Mouse (Mus musculus): ENCODE data around the gene Ndufa4l2. TPM values are rescaled to one million over a fixed set of nuclear protein-coding genes. Genes with fewer than 3 reads are reported as not detected.

Gene Ndufa4l2
- total and polyA plus RNA-seq, 3 experiments, result 21.8 to 26.6 TPM; not detected in 1

DNA sequence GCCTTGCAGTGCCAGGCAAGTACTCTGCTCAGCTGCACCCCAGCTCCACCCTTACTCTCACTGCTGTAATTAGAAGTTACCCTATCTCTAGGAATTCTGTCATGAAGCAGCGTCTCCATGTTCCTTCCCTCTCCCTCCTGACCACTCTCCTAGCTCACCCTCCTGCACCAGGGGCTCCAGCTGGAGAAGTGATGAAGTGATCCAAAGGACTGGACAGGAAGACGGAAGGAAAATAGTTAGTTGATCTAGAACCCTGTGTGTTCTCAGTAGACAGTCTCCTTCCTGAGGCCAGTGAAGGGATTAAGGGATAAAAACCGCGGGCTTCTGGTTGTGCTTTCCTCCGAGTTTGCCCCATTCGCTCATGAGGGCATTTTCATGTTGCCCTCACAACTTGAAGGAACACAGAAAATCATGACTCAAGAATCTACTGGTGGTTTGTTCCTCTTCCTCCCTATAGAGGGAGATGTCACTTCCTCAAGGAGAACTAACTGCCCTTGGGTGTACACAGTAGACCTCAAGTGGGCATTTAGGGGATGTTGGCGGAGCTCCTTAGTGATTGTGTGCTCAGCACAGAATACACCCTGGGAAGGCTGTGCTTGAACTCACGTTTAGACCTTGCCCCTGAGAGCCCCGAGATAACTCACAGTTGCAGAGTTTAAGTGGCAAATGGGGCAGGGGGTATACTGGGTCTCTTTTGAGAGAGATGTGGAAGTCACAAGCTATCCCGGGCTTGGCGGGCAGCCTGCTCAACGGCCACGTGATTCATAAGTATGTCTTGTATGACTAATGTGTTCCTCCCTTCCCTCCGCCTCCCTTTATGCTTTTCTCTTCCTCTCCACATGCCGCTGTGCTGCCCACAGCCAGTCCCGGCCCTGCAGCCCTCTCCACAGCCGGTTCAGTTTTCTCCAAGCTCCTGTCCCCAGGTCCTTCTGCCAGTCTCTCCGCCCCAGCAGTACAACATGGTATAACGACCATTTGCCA is 33.6 kb upstream of the Ndufa4l2 start:
- DNase-seq (ENCODE audit: low read depth, low spot score), result peak; percentile 16
- Histone ChIP-seq H3K9ac (ENCODE audit: control insufficient read depth, low read depth, low read length, poor library complexity, severe bottlenecking) (no peak overlapping the region), H3K36me3 (ENCODE audit: control insufficient read depth in 1 of 2, insufficient read depth in 2 of 2, low read length in 2 of 2) (peaks cover 0 to 5% of the 10 kb centered on the region in 2 experiments; a peak in 2 of 4 replicates), H3K79me2 (ENCODE audit: control insufficient read depth, insufficient read depth, low read length, poor library complexity) (no peaks in the 10 kb centered on the region), H3K9me3 (replicated peaks; ENCODE audit: insufficient read depth, low read length) (no peaks in the 10 kb centered on the region), H3K27me3 (ENCODE audit: control insufficient read depth in 1 of 2, insufficient read depth in 2 of 2, low read length in 2 of 2) (no peaks in the 10 kb centered on the region), H3K4me3 (ENCODE audit: control insufficient read depth in 1 of 2, insufficient read depth in 1 of 2, low read depth in 2 of 2, low read length in 2 of 2) (no peak overlapping the region), H3K4me1 (ENCODE audit: control insufficient read depth in 1 of 2, insufficient read depth in 2 of 2, low read length in 2 of 2) (no peaks in the 10 kb centered on the region), H3K27ac (ENCODE audit: control insufficient read depth, low read depth, low read length) (no peak overlapping the region)
- peak in 1 of 3 experiments; percentile 15; a peak in 1 of 6 replicates for TF ChIP-seq CTCF (IDR thresholded peaks at IDR 0.05 in 2 of 3, conservative IDR thresholded peaks at IDR 0.05 in 1 of 3; ENCODE audit: control insufficient read depth in 1 of 3, insufficient read depth in 1 of 3, low read depth in 2 of 3, low read length in 3 of 3, poor library complexity in 1 of 3, severe bottlenecking in 1 of 3)
- TF ChIP-seq CHD1 (IDR thresholded peaks at IDR 0.05; ENCODE audit: low read depth, low read length), result no peak

DNA sequence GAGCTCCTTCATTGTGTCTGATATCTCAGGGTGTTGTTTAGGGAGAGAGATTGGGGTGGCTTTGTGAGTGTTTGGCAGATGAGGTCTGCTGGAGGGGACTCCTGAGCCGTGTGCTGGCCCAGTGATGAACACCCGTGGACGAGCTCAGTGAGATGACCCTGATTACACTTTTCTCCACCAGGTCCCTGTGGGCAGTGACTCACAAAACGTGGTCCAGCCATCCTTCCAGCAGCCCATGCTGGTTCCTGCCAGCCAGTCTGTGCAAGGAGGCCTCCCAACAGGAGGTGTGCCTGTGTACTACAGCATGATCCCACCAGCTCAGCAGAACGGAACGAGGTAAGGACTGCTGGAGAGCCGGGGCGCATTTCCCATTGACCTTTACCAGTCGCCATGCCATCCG is 29.5 kb upstream of the Ndufa4l2 start:
- Histone ChIP-seq H3K79me2 (ENCODE audit: control insufficient read depth, insufficient read depth, low read length, poor library complexity) (no peaks in the 10 kb centered on the region), H3K27ac (ENCODE audit: control insufficient read depth, low read depth, low read length) (no peak overlapping the region), H3K36me3 (ENCODE audit: control insufficient read depth in 1 of 2, insufficient read depth in 2 of 2, low read length in 2 of 2) (peaks cover 0 to 4% of the 10 kb centered on the region in 2 experiments; a peak in 2 of 4 replicates), H3K9me3 (replicated peaks; ENCODE audit: insufficient read depth, low read length) (no peaks in the 10 kb centered on the region), H3K27me3 (ENCODE audit: control insufficient read depth in 1 of 2, insufficient read depth in 2 of 2, low read length in 2 of 2) (no peaks in the 10 kb centered on the region), H3K4me3 (ENCODE audit: control insufficient read depth in 1 of 2, insufficient read depth in 1 of 2, low read depth in 2 of 2, low read length in 2 of 2) (no peak overlapping the region), H3K9ac (ENCODE audit: control insufficient read depth, low read depth, low read length, poor library complexity, severe bottlenecking) (no peak overlapping the region), H3K4me1 (ENCODE audit: control insufficient read depth in 1 of 2, insufficient read depth in 2 of 2, low read length in 2 of 2) (no peaks in the 10 kb centered on the region)
- no peak for TF ChIP-seq TBP (IDR thresholded peaks at IDR 0.05; ENCODE audit: low read depth, low read length)
- no peak for TF ChIP-seq SMC3 (IDR thresholded peaks at IDR 0.05; ENCODE audit: low read depth, low read length)
- TF ChIP-seq MYB (IDR thresholded peaks at IDR 0.05; ENCODE audit: low read depth, low read length), result no peak
- no peak for TF ChIP-seq ELF1 (IDR thresholded peaks at IDR 0.05; ENCODE audit: low read depth, low read length)
- no peak for TF ChIP-seq KAT2A (conservative IDR thresholded peaks at IDR 0.05; ENCODE audit: low read depth, low read length)
- TF ChIP-seq MYC (IDR thresholded peaks at IDR 0.05; ENCODE audit: low read depth, low read length), result no peak
- TF ChIP-seq BHLHE40 (IDR thresholded peaks at IDR 0.05; ENCODE audit: borderline replicate concordance, low read depth, low read length), result no peak
- TF ChIP-seq USF2 (IDR thresholded peaks at IDR 0.05; ENCODE audit: borderline replicate concordance in 1 of 2, insufficient read depth in 1 of 2, low read depth in 1 of 2, low read length in 2 of 2), result no peak
- no peak for TF ChIP-seq MEF2A (IDR thresholded peaks at IDR 0.05; ENCODE audit: extremely low read depth, insufficient replicate concordance, low read depth, low read length, poor library complexity, severe bottlenecking)
- TF ChIP-seq E2F4 (IDR thresholded peaks at IDR 0.05; ENCODE audit: borderline replicate concordance, low read depth, low read length), result no peak
- TF ChIP-seq NELFE (IDR thresholded peaks at IDR 0.05; ENCODE audit: low read depth, low read length), result no peak
- TF ChIP-seq ZMIZ1 (IDR thresholded peaks at IDR 0.05; ENCODE audit: low read depth, low read length), result no peak
- no peak for TF ChIP-seq MAFK (IDR thresholded peaks at IDR 0.05; ENCODE audit: borderline replicate concordance, low read depth, low read length)
- TF ChIP-seq RAD21 (IDR thresholded peaks at IDR 0.05; ENCODE audit: low read depth, low read length), result no peak
- no peak for TF ChIP-seq ZNF384 (IDR thresholded peaks at IDR 0.05; ENCODE audit: low read depth, low read length)
- TF ChIP-seq HCFC1 (IDR thresholded peaks at IDR 0.05; ENCODE audit: low read depth, low read length), result no peak
- TF ChIP-seq GABPA (IDR thresholded peaks at IDR 0.05; ENCODE audit: low read depth, low read length), result no peak
- TF ChIP-seq MAX (IDR thresholded peaks at IDR 0.05; ENCODE audit: low read length), result no peak
- no peak for TF ChIP-seq USF1 (IDR thresholded peaks at IDR 0.05; ENCODE audit: low read depth, low read length)
- TF ChIP-seq SIN3A (IDR thresholded peaks at IDR 0.05; ENCODE audit: low read length), result no peak
- DNase-seq (ENCODE audit: low read depth, low spot score), result no peak
